Mouse (Mus musculus) stomach, postnatal 0 days (tissue): ENCODE measurements around the gene Tbl3. TPM values are rescaled to one million over a fixed set of nuclear protein-coding genes. Genes with fewer than 3 reads are reported as not detected.

Experiments
- ATAC-seq: fragments of 200-750 bp; cut with Nextera tagmentation; 2 replicates; pipeline ENCODE4 v1.8.0; 2017; ENCODE audit not compliant: low FRiP score, low TSS enrichment
- DNase-seq: peaks from one replicate; pipeline ENCODE4 v3.0.0-alpha.2; 2016; ENCODE audit warnings: low spot score
- H3K27ac ChIP-seq: fragments of 300-500 bp; sonication (generic); replicated peaks from 2 replicates; pipeline ENCODE4 v1.5.1; 2014; ENCODE audit warnings: mild to moderate bottlenecking, control low read depth
- H3K27me3 ChIP-seq: fragments of 300-500 bp; sonication (generic); 2 replicates; pipeline ENCODE4 v1.6.1; 2014; ENCODE audit warnings: low read length; ENCODE audit not compliant: control insufficient read depth, insufficient read depth
- H3K36me3 ChIP-seq: fragments of 300-500 bp; sonication (generic); 2 replicates; pipeline ENCODE4 v1.6.1; 2014; ENCODE audit warnings: low read length, mixed read lengths; ENCODE audit not compliant: control insufficient read depth, insufficient read depth
- H3K4me1 ChIP-seq: fragments of 300-500 bp; sonication (generic); replicated peaks from 2 replicates; pipeline ENCODE4 v1.6.1; 2014; ENCODE audit warnings: antibody characterized with exemption; ENCODE audit not compliant: control insufficient read depth, insufficient read depth
- H3K4me2 ChIP-seq: fragments of 300-500 bp; sonication (generic); replicated peaks from 2 replicates; pipeline ENCODE4 v1.6.1; 2014; ENCODE audit warnings: low read depth, mild to moderate bottlenecking, control low read depth, moderate library complexity
- H3K4me3 ChIP-seq: fragments of 300-500 bp; sonication (generic); 2 replicates; pipeline ENCODE4 v1.5.1; 2014; ENCODE audit warnings: low read depth, low read length, control low read depth
- H3K9ac ChIP-seq: fragments of 300-500 bp; sonication (generic); 2 replicates; pipeline ENCODE4 v1.6.1; 2014; ENCODE audit warnings: mild to moderate bottlenecking, low read length, control low read depth, mixed read lengths
- H3K9me3 ChIP-seq: fragments of 300-500 bp; sonication (generic); 2 replicates; pipeline ENCODE4 v1.6.1; 2016; ENCODE audit warnings: low read length; ENCODE audit not compliant: control insufficient read depth
- CTCF ChIP-seq: IDR thresholded peaks from 2 replicates; pipeline ENCODE4 v1.5.1; 2016; ENCODE audit warnings: antibody characterized with exemption, low read depth, mild to moderate bottlenecking, moderate library complexity
- EP300 ChIP-seq: optimal IDR thresholded peaks from 2 replicates; pipeline ENCODE3; 2016; ENCODE audit warnings: antibody characterized with exemption
- WGBS: fragments of 180-500 bp; shearing (Covaris S2); extraction: QIAGEN DNeasy Blood & Tissue Kit; methylation state at CpG from one replicate; pipeline ENCODE4 v1.1.7; 2014; 5-methylcytosine and 5-hydroxymethylcytosine counted together
- polyA plus RNA-seq: library from polyadenylated mRNA; unstranded; fragments of >200 nt; fragmentation: Nextera tagmentation; extraction: Ambion mirVana; gene quantifications from 2 replicates; pipeline ENCODE4 v1.2.1, GENCODE M21; 2015

The Tbl3 gene
- polyA plus RNA-seq, 1 experiment from 2014 or later: 33.7 TPM

DNA sequence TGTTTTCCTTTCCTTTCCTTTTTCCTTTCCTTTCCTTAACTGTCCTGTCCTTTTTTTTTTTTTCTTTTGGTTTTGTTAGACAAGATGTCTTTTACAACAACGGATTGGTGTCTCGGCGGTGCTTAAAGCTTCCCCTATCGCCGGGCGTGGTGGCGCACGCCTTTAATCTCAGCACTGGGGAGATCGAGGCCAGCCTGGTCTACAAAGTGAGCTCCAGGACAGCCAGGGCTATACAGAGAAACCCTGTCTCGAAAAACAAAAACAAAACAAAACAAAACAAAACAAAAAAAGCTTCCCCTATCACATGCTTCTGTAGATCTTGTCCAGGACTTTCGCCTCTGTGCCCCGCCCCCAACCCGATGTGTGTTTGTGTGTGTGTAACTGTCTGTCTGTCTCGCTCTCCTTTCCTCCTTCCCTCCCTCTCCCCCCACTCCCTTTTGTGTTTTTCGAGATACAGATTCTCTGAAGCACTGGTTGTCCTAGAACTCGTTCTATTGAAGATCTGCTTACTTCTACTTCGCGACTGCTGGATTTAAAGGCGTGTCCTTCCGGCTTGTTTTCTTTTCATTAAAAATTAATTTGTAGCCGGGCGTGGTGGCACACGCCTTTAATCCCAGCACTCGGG, 453 bp upstream of the Tbl3 start:
- Histone ChIP-seq H3K9me3 (no peaks in the 10 kb centered on the region), H3K36me3 (peaks cover 12% of the 10 kb centered on the region), H3K27me3 (no peaks in the 10 kb centered on the region), H3K4me2 (peak overlapping the region; percentile 77), H3K9ac (peak overlapping the region; percentile 72), H3K27ac (peak overlapping the region; percentile 86), H3K4me3 (peak overlapping the region; percentile 66), H3K4me1 (no peaks in the 10 kb centered on the region)
- WGBS: 4% methylated on average over 24 of the region's 24 CpGs
- TF ChIP-seq EP300: no peak
- no peak for TF ChIP-seq CTCF
- no peak for ATAC-seq
- no peak for DNase-seq

- DNase-seq (no peak), ATAC-seq (no peak)
- no peak for TF ChIP-seq CTCF
- no peak for TF ChIP-seq EP300
- no peak overlapping the region for H3K27ac ChIP-seq
- H3K9me3 ChIP-seq: no peaks in the 10 kb centered on the region
- no peak overlapping the region for H3K4me2 ChIP-seq
- WGBS: 96% methylated on average over 3 of the region's 3 CpGs
- H3K4me3 ChIP-seq: no peak overlapping the region
- H3K9ac ChIP-seq: no peak overlapping the region
- H3K36me3 ChIP-seq: peaks cover 23% of the 10 kb centered on the region
- no peaks in the 10 kb centered on the region for H3K4me1 ChIP-seq
- H3K27me3 ChIP-seq: no peaks in the 10 kb centered on the region
These were observed 1.6 kb downstream of the Tbl3 start for GRCm38 (mm10) chr17:24705821-24706220.

- H3K9ac ChIP-seq: no peak overlapping the region
These were observed 6.2 kb downstream of the Tbl3 start for GRCm38 (mm10) chr17:24701251-24701650.

GRCm38 (mm10) chr17:24699473-24699872, 8.0 kb downstream of the Tbl3 start:
- no peaks in the 10 kb centered on the region for H3K27me3 ChIP-seq
- H3K4me1 ChIP-seq: peaks cover 5% of the 10 kb centered on the region; the same call in 1 of the 2 replicates
- H3K9ac ChIP-seq: no peak overlapping the region
- ATAC-seq (no peak), DNase-seq (no peak)
- no peak overlapping the region for H3K27ac ChIP-seq
- H3K4me3 ChIP-seq: no peak overlapping the region
- WGBS: 87% methylated on average over 2 of the region's 2 CpGs
- TF ChIP-seq EP300: no peak
- peaks cover 22% of the 10 kb centered on the region for H3K36me3 ChIP-seq
- H3K9me3 ChIP-seq: no peaks in the 10 kb centered on the region
- no peak overlapping the region for H3K4me2 ChIP-seq

More at GRCm38 (mm10) chr17:24701251-24701650, 6.2 kb downstream of the Tbl3 start:
- H3K27ac ChIP-seq: no peak overlapping the region
- no peak overlapping the region for H3K4me2 ChIP-seq
- ATAC-seq (no peak), DNase-seq (no peak)
- WGBS: 88% methylated on average over 9 of the region's 9 CpGs
- peaks cover 25% of the 10 kb centered on the region for H3K36me3 ChIP-seq
- peaks cover 5% of the 10 kb centered on the region; the same call in 1 of the 2 replicates for H3K4me1 ChIP-seq
- H3K9me3 ChIP-seq: no peaks in the 10 kb centered on the region
- H3K4me3 ChIP-seq: no peak overlapping the region
- H3K27me3 ChIP-seq: no peaks in the 10 kb centered on the region
- TF ChIP-seq CTCF (no peak), EP300 (no peak)

DNA sequence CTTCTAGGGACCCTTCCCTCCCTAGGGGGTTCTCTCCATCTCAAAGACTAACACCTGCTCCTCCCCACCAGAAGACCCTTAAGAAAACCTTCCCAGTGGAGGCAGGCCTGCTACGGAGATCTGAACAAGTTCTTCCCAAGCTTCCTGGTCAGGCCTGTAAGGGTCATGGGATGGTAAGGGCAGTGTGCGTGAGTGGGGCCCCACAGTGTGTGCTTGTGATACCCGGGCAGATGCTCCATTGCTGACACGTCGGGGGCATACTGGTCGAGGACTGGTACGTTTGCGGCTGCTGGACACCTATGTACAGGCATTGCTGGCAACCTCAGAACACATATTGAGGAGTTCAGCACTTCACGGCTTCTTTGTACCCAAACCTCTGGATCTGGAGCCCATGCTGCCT, 8.7 kb downstream of the Tbl3 start:
- Histone ChIP-seq H3K4me1 (peaks cover 5% of the 10 kb centered on the region; the same call in 1 of the 2 replicates), H3K4me2 (peak overlapping the region; percentile 12; the same call in 1 of the 2 replicates), H3K27ac (no peak overlapping the region; the same call in 1 of the 2 replicates), H3K36me3 (peaks cover 15% of the 10 kb centered on the region), H3K27me3 (no peaks in the 10 kb centered on the region), H3K4me3 (no peak overlapping the region), H3K9me3 (no peaks in the 10 kb centered on the region), H3K9ac (no peak overlapping the region)
- no peak for ATAC-seq
- DNase-seq: no peak
- TF ChIP-seq CTCF: no peak
- TF ChIP-seq EP300: no peak
- WGBS: 73% methylated on average over 9 of the region's 9 CpGs

GRCm38 (mm10) chr17:24697985-24698384, 9.5 kb downstream of the Tbl3 start:
- ATAC-seq (peak; percentile 22; the same call in 1 of the 2 replicates), DNase-seq (peak; percentile 64)
- 22% methylated on average over 5 of the region's 5 CpGs for WGBS
- Histone ChIP-seq H3K4me1 (peaks cover 5% of the 10 kb centered on the region; the same call in 1 of the 2 replicates), H3K27ac (peak overlapping the region; percentile 53; the same call in 1 of the 2 replicates), H3K27me3 (no peaks in the 10 kb centered on the region), H3K4me2 (0 out of 2 replicates have a peak overlapping the region, but pooled peaks have one; percentile 12), H3K4me3 (no peak overlapping the region), H3K36me3 (peaks cover 14% of the 10 kb centered on the region), H3K9ac (no peak overlapping the region), H3K9me3 (no peaks in the 10 kb centered on the region)
- no peak for TF ChIP-seq EP300
